Mouse (Mus musculus) Muller cell, postnatal 12 days (primary cell): ENCODE measurements at regions not wholly inside any gene's neighbourhood (a gene's known extent, or its start where the extent isn't known, plus 50 kb on each side); places are given as distances from the start of the nearest gene placed in this dataset.

ENCODE experiments used
- DNase-seq: peaks from one replicate; pipeline ENCODE4 v3.0.0-alpha.2; 2015; ENCODE audit errors: inconsistent ontology term

DNA sequence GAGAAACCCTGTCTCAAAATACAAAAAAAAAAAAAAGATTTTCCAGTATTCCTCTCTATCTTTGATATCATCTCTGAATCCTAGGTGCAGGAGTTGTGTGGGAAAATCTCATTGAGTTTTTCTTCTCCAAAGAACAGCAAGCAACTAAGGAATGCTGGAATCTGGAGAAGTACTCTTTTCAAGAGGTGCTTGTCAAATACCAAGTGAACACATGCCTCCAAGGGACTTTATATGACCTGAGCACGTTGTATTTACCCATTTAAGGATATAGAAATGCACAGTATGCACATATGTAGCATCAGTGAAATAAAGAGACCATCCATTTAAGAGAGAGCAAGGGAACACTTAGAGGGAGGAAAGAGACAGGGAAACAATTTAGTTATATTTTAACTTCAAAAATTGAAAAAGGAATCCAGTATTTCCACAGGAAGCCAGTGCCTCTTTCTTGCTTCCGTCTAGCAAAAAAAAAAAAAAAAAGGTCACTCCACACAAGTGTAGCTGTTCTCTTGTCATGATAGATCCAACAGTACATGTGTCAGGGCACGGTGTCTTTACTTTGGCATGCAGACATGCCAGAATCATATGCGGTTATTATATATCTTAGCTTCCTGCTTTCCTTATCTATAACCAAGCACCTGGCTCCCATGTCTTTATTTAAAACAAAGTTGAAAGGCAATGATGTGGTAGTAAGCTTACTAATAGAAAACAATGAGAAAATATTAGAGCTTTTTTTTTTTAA is 212.1 kb upstream of the Etaa1 start:
- DNase-seq: no peak

DNA sequence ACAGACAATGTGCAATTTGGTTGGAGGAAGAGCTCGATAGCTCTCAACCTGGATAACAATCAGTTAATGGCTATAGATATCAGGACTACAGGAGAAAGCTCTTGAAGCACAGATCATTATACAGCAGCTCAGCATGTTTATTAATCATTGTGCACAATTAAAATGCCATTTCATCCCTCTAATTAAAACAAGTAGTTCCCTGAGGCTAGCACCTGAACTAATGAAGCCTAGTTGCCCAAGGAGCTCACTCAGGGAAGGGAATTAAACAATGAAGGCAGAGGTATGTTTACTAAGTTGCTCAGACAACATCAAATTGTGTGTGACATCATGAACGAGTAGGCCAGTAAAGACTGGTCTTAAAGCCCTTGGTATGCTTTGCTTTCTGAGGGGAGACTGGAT is 210.3 kb upstream of the Etaa1 start:
- no peak for DNase-seq

GRCm38 (mm10) chr11:18163156-18164024 is 209.7 kb upstream of the Etaa1 start:
- DNase-seq: no peak

- no peak for DNase-seq
Measured at GRCm38 (mm10) chr11:18156506-18156905, 202.8 kb upstream of the Etaa1 start.

- peak; percentile 52 for DNase-seq
Measured at GRCm38 (mm10) chr11:18151788-18152563, 198.3 kb upstream of the Etaa1 start.

DNA sequence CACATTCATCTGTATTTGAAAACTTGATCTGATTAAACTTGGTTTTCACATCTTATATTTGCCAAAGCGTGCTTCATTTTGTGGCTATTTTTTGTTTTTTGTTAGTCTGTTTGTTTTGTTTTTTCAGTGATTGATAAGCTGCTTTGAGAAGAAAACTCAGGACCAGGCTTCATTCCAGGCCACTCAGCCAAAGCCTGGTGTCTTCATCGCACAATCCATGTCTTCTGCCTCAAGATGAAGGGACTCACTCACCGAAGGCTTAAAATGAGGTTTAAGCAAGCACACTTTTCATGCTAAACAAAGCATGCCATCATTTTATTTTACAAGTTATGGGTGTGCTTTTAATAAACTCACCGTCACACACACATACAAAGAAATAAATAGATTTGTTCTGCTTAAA is 197.7 kb upstream of the Etaa1 start:
- no peak for DNase-seq

GRCm38 (mm10) chr11:18127488-18127887 is 173.8 kb upstream of the Etaa1 start:
- no peak for DNase-seq

DNA sequence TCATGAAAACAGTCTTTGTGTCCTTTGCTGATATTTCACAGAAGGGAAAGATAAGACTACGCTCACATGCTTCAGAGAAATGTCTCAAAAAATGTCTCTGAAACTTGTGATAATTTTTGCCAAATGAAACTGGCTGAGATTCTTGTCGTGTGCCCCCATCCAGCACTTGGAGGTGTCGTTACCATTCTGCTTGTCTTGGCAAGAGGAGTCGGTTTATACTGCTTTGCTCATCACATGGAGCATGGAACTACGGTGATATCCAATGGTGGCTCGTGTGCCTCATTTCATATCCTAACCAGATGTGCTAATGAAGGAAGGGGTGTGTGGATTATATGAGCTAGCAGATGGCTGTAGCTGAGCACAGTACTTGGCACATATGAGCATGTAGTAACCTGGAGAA is 169.4 kb upstream of the Etaa1 start:
- no peak for DNase-seq

GRCm38 (mm10) chr11:18122616-18123015 is 168.9 kb upstream of the Etaa1 start:
- DNase-seq: no peak

- DNase-seq: peak; percentile 26
Measured at GRCm38 (mm10) chr11:18115693-18116450, 162.2 kb upstream of the Etaa1 start.

DNA sequence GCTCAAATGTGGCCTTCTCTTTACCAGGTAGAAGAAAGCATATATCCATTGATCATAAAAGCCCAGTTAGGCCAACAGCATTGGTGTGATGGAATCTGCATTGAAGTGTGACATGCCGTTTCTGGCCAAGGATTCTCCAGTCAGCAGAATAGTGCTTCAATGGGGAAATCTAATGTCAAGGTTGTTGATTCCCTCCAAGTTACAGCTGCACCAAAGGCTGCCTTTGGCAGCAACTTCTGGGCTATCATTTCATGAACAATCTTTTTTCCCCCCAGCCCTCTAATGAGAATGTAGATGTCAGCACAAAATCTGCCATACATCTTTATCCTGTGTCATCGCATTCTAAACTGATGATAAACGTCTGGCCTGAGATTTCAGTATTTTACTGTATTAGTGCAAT is 149.2 kb upstream of the Etaa1 start:
- no peak for DNase-seq

GRCm38 (mm10) chr11:18075840-18076435 is 122.3 kb upstream of the Etaa1 start:
- no peak for DNase-seq

- DNase-seq: peak; percentile 69
Measured at GRCm38 (mm10) chr11:18070586-18071306, 117.1 kb upstream of the Etaa1 start.

DNA sequence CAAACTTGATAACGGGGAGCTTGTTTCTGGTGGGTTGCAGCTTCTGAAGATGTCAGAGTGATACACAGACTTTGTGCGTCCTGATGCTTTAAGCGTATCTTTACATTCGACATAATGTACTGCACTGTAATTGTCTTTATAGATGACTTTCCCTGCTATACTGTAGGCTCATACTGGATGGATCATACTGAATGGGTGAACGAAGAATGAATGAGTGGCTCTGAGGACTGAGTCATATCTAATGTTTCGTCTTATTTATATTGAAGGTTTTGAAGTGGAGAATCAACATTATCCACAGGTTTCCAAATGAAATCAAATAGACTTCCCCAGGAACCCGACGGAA is 116.3 kb upstream of the Etaa1 start:
- DNase-seq: no peak

- no peak for DNase-seq
Measured at GRCm38 (mm10) chr11:18069348-18070031, 115.8 kb upstream of the Etaa1 start.

DNA sequence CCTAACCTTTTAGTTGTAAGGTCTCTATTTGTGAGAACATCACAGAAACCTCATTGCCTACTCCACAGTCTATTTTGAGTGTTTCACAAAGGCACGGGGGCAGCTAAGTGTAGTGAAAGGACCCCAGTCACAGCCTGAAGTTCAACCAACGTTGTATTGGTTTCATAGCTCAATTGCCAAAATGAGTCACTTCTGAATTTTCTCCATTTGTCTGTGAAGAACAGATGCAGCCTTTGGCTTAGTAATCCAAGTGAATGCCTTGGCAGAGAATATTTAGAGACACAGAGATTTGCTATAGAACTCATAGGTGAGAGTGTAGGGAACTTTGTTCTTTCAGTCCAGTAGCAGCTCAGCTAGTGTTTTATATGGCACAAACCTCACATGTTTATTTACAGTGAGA is 114.4 kb upstream of the Etaa1 start:
- peak; percentile 71 for DNase-seq

DNA sequence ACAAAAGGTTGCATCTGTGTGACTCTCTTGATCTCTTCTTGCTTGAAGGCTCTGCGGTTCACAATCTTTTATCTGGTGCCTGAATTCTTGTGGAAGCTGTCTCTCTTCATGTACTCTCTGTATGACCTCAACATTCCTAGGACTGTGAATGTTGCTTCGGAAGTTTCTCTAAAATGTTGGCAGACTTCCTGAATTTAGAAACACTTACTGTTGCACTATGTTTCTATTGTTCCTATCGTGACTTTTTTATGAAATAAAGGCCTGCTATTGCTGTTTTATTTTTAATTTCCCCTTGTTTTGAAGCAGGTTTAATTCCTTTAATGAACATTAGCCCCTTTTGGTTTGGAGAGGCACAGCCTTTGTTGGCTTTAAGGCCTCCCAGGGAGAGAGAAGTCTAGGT is 114.0 kb upstream of the Etaa1 start:
- DNase-seq: peak; percentile 63

GRCm38 (mm10) chr11:18041589-18041988 is 87.9 kb upstream of the Etaa1 start:
- DNase-seq: no peak

DNA sequence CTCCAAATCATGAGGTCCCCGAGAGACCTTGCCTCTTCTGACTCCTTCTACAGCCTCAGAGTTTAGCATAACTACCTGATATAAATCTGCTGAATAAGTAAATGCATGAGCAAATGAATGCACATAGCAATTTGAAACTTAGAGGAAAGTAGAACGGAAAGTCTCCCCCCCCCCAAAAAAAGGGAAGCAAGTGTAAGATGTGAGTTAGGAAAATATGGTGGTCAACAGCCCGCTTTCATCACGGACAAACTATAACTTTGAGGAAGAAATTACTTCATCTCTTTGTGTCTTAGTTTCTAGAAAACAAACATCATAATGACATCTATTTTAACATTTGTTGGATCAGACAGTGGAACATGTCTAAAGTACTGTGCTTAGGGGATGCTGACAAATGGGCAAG is 77.4 kb upstream of the Etaa1 start:
- DNase-seq: no peak

DNA sequence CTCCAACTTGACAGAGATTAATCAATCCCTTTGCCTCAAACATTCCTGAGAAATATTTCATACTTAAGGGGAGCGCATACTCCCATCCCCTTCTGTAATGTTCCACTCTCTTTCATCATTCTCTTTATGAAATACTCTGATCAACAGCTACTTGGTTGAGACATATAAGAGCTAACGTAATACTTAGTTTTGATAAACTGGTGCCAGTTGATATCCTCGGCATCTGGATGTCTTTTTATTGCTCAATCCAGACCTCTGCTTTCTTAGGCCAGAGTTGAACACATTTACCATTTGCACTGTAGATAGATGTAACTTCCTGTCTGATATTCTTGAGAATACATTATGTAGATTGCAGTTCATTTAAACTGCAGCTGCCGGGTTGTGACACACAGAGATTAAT is 68.4 kb upstream of the Etaa1 start:
- DNase-seq: no peak
